Mouse (Mus musculus): Measurements from ENCODE around the gene Tas2r138. TPM values are rescaled to one million over a fixed set of nuclear protein-coding genes. Genes with fewer than 3 reads are reported as not detected.
"Not testable (repeated sequence)": the region's sequence is repeated elsewhere in the genome, so short reads cannot be mapped to it uniquely, and the experiment has no call there.

The Tas2r138 gene
- not detected for total RNA-seq (2021)
- long read RNA-seq, experiment 1: 0 reads
- long read RNA-seq, experiment 2: 0 reads

- no peak for DNase-seq
- intact Hi-C loops (cut with DNase I; ENCODE audit: low total_unique reads): no loop called here
Observed at GRCm38 (mm10) chr6:40613260-40613852, at the start of gene Tas2r138. TSS of gene Tas2r138 (minus strand) at chr6:40613310.

GRCm38 (mm10) chr6:40660930-40661329, 47.8 kb upstream of the Tas2r138 start:
- intact Hi-C loops (cut with DNase I; ENCODE audit: low total_unique reads): no loop called here
- DNase-seq: no peak

- intact Hi-C loops (cut with DNase I; ENCODE audit: low total_unique reads): no loop called here
- DNase-seq: no peak
Observed at GRCm38 (mm10) chr6:40650953-40651352, 37.8 kb upstream of the Tas2r138 start.

- intact Hi-C loops (cut with DNase I; ENCODE audit: low total_unique reads): no loop called here
- no peak for DNase-seq
Observed at GRCm38 (mm10) chr6:40645701-40646100, 32.6 kb upstream of the Tas2r138 start.

- no peak for DNase-seq
- intact Hi-C loops (cut with DNase I; ENCODE audit: low total_unique reads): no loop called here
Observed at GRCm38 (mm10) chr6:40640710-40641538, 27.8 kb upstream of the Tas2r138 start.

- intact Hi-C loops (cut with DNase I; ENCODE audit: low total_unique reads): no loop called here
- no peak for DNase-seq
Observed at GRCm38 (mm10) chr6:40637755-40638154, 24.6 kb upstream of the Tas2r138 start.

- no peak for DNase-seq
- intact Hi-C loops (cut with DNase I; ENCODE audit: low total_unique reads): no loop called here
Observed at GRCm38 (mm10) chr6:40635559-40635958, 22.4 kb upstream of the Tas2r138 start.

GRCm38 (mm10) chr6:40634640-40635071, 21.5 kb upstream of the Tas2r138 start:
- intact Hi-C loops (cut with DNase I; ENCODE audit: low total_unique reads): no loop called here
- DNase-seq: no peak

GRCm38 (mm10) chr6:40628406-40629000, 15.4 kb upstream of the Tas2r138 start, which contains the start of gene Mgam:
TSS of gene Mgam (plus strand) at chr6:40628831.
- DNase-seq: no peak
- intact Hi-C loops (cut with DNase I; ENCODE audit: low total_unique reads): no loop called here

DNA sequence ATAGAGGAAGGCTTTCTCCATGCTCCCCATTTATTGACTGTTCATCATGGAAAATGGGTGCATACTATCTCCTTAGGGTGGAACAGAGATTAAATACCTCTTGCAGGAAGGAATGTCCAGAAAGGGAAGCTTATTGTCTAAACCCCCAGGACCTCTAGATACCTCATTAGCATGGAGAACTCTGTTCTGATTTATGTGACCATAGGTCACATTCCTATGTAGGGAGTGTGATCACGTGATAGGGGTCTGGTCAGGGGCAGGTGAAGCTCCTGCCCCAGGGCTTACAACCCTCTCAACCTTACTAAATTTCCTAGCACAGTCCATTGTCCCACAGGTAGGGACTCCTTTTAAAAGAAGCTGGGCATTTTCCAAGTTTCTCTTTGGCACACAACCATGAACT, 13.0 kb upstream of the Tas2r138 start:
- intact Hi-C loops (cut with DNase I; ENCODE audit: low total_unique reads): no loop called here
- DNase-seq: no peak

GRCm38 (mm10) chr6:40617965-40618364, 4.9 kb upstream of the Tas2r138 start:
- intact Hi-C loops (cut with DNase I; ENCODE audit: low total_unique reads): loop anchor here (5.0 kb wide), 1 partner anchor 69 kb away; no protein-coding TSS in a partner anchor
- DNase-seq: peak; percentile 40

- intact Hi-C loops (cut with DNase I; ENCODE audit: low total_unique reads): no loop called here
- no peak for DNase-seq
Observed at GRCm38 (mm10) chr6:40610244-40610643, 2.9 kb downstream of the Tas2r138 start.

DNA sequence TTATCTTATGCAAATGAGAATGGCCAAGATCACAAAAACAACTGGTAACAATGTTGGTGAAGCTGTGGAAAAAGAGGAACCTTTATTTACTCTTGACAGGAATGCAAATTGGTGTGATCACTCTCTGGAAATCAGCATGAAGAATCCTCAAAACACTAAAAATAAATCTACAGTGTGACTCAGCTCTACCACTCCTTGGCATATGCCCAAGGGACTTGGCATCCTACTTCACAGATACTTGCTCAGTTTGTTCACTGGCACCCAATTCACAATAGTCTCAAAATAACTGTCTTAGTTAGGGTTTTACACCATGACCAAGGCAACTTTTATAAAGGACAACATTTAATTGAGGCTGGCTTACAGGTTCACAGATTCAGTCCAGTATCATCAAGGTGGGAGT, 5.7 kb downstream of the Tas2r138 start:
- intact Hi-C loops (cut with DNase I; ENCODE audit: low total_unique reads): no loop called here
- DNase-seq: no peak

DNA sequence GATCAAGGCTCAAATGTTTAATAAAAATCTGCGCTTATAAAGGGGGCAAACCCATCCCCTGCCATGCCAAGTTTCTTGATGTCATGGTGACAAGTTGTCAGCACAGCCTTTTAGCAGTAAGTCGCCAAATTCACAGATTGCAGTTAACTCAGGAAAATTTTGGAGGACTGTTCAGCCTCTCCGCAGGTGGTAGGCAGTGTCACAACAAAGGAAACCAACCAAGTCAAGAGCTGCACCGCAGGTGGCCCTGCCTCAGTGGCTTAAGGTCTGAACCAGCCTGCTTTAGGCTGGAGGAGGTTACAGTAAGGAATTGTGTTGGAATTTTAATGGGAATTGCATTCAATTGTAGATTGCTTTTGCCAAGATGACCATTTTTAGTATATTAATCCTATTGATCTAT, 14.6 kb downstream of the Tas2r138 start:
- intact Hi-C loops (cut with DNase I; ENCODE audit: low total_unique reads); DNase-seq: not testable (repeated sequence)

- intact Hi-C loops (cut with DNase I; ENCODE audit: low total_unique reads): no loop called here
- DNase-seq: no peak
Observed at GRCm38 (mm10) chr6:40594804-40595550, 18.1 kb downstream of the Tas2r138 start.

DNA sequence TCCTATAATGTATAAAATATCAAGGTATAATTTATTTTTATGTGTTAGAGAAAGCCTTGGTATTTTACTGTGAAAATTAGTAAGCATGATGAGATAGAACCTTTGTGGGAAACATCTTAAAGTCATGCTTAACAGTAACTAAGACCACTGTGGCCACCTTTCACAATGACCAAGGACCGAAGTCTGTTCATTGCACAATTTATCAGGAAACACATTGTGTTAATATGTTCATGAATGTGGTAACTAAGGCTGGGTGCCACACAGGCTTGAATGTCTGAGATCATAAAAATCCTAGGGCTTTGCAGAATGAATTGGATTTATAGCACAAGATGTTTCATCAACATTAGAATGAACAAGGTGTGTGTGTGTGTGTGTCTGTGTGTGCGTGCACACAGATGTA, 24.8 kb downstream of the Tas2r138 start:
- no peak for DNase-seq
- intact Hi-C loops (cut with DNase I; ENCODE audit: low total_unique reads): no loop called here

- intact Hi-C loops (cut with DNase I; ENCODE audit: low total_unique reads): no loop called here
- no peak for DNase-seq
Observed at GRCm38 (mm10) chr6:40585645-40586044, 27.5 kb downstream of the Tas2r138 start, which contains the start of gene Clec5a. TSS of gene Clec5a (minus strand) at chr6:40585821.

DNA sequence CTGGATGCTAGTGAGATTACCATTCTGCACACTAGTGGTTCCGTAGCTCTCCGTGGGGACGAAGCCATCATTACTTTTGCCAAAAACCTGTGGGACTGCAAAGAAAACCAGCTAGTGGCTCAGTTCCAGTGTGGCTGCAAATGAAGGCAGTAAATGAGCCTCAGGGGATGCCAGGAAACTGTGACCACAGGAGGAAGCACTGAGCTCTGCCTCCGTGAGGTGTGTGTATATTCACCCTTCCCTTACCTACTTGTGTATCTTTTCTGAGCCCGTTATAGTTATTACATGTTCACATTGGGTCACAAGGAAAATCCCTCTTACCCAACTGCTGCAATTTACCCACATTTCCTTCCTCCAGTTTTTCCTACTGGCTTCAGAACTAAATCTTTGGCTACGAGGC, 28.8 kb downstream of the Tas2r138 start:
- intact Hi-C loops (cut with DNase I; ENCODE audit: low total_unique reads): no loop called here
- no peak for DNase-seq

- intact Hi-C loops (cut with DNase I; ENCODE audit: low total_unique reads): no loop called here
- DNase-seq: no peak
Observed at GRCm38 (mm10) chr6:40576305-40576704, 36.8 kb downstream of the Tas2r138 start.

- DNase-seq: no peak
- intact Hi-C loops (cut with DNase I; ENCODE audit: low total_unique reads): no loop called here
Observed at GRCm38 (mm10) chr6:40573618-40574017, 39.5 kb downstream of the Tas2r138 start.
